Mouse (Mus musculus) retina, postnatal 7 days (tissue): ENCODE results near the gene Gm49325.
"Not testable (repeated sequence)": the region's sequence is repeated elsewhere in the genome, so short reads cannot be mapped to it uniquely, and the experiment has no call there.

Experiments
- DNase-seq: peaks from one replicate; pipeline ENCODE4 v3.0.0-alpha.2; 2012; ENCODE audit warnings: low read depth, low spot score

The Gm49325 gene

DNA sequence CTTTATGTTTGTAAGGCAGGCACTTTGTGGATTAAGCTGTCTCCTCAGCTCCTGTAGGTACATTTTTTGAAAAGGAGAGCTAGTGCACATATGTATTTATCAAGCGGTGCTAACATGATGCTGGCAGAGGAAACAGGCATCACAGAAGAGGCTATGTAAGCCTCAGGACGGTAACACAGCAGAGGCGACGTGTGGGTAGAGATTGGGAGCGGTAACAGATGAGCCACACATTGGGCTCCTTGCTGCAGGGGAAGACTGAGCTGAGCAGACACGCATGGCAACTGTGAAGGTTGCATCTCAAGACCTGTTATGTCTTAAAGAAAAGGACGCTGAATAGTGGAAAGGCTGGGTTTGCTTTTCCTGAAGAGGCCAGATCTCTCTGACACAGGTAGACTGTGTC, 77.0 kb downstream of the Gm49325 start:
- no peak for DNase-seq

GRCm38 (mm10) chr10:77684181-77684580, 78.2 kb downstream of the Gm49325 start:
- DNase-seq, result no peak

- DNase-seq, result no peak
Measured at GRCm38 (mm10) chr10:77685895-77686664, 80.1 kb downstream of the Gm49325 start, which contains the start of gene Tspear. Tspear (plus strand) TSS chr10:77686569.

DNA sequence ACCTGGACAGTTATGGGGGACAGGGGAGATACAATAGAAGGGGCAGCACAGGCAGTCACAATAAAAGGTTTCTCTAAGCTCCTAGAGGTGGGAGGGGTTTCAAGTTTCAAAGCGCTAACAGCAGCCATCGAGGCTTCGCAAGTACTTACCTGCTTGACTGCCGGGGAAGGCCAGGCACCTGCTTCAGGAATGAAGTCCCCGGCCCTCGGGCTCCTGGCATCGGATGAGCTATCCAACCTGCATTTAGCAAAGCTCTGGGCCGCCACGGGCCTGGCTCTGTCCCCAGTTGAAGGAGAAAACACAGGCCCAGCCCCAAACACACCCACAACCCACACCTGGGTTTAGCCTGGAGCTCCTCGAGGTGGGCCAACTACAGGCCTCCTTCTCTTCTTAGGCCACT, 81.0 kb downstream of the Gm49325 start:
- DNase-seq, result no peak

DNA sequence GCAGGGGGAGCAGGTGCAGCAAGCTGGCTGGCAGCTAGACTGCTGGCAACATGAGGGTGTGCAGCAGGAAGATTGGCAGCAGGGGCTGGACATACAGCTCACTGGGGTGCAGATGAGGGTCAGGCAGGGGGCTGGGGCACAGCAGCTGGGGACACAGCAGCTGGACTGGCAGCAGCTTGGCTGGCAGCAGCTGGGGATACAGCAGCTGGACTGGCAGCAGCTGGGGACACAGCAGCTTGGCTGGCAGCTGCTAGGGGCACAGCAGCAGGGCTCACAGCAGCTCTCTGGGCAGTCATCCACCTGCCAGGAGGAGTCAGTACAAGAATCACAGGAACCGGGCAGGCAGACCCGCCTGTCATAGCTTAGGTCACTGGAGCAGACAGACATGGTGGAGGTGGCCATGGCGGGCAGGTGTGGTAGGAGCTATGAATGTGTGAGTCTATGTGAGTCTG, 84.4 kb downstream of the Gm49325 start, which contains the start of gene Gm19402:
Gene Gm19402 (minus strand): TSS at position 402 of the 452 bp plus-strand sequence.
- DNase-seq, result not testable (repeated sequence)
